Mouse (Mus musculus) E14TG2a.4 (cell line): ENCODE measurements at regions not wholly inside any gene's neighbourhood (a gene's known extent, or its start where the extent isn't known, plus 50 kb on each side); places are given as distances from the start of the nearest gene placed in this dataset.

Experiments
- CTCF ChIP-seq: conservative IDR thresholded peaks from 2 replicates; pipeline ENCODE4 v1.5.1; 2014; ENCODE audit warnings: low read length
- NANOG ChIP-seq: IDR thresholded peaks from 2 replicates; pipeline ENCODE4 v1.6.1; 2014; ENCODE audit warnings: borderline replicate concordance, low read length, mixed read lengths

DNA sequence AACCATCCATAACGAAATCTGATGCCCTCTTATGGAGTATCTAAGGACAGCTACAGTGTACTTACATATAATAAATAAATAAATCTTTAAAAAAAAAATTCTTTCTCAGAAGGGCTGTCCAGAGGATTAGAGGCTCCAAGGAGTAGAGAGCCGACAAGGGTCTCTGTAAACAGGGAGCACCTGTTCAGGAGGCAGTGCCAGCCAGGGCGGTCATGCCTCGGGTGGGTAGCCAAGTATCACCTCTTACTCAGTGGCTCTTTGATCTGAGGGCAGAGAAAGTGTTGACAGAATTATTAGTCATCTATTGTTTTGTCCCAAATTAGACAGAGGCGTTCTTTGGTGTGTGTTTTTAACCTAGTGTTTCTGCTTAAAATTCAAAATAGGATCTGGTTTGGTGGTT, 54.0 kb upstream of the Csf1 start:
- TF ChIP-seq CTCF: no peak
- no peak for TF ChIP-seq NANOG
